Mouse (Mus musculus) left cerebral cortex, postnatal 36 days (tissue): ENCODE results near the gene Fbxw17. TPM values are rescaled to one million over a fixed set of nuclear protein-coding genes. Genes with fewer than 3 reads are reported as not detected.
"Not testable (repeated sequence)": the region's sequence is repeated elsewhere in the genome, so short reads cannot be mapped to it uniquely, and the experiment has no call there.

Experiments
- DNase-seq, 2 experiments: peaks; one replicate each; pipeline ENCODE4 v3.0.0; 2021 to 2022; ENCODE audit warnings: low spot score in 2 of 2, mixed read lengths in 1 of 2
- intact Hi-C: fragments of 180-260 bp; cut with DNase I; formaldehyde crosslinking; loops from one replicate; pipeline ENCODE4 v1.15.1; 2025
- total RNA-seq, 2 experiments: library from RNA; stranded (reverse); gene quantifications; 2 replicates each; pipeline ENCODE4 v1.2.3; 2021

The Fbxw17 gene
- total RNA-seq: 10 to 100 TPM; 12.3 to 15.1 TPM

DNA sequence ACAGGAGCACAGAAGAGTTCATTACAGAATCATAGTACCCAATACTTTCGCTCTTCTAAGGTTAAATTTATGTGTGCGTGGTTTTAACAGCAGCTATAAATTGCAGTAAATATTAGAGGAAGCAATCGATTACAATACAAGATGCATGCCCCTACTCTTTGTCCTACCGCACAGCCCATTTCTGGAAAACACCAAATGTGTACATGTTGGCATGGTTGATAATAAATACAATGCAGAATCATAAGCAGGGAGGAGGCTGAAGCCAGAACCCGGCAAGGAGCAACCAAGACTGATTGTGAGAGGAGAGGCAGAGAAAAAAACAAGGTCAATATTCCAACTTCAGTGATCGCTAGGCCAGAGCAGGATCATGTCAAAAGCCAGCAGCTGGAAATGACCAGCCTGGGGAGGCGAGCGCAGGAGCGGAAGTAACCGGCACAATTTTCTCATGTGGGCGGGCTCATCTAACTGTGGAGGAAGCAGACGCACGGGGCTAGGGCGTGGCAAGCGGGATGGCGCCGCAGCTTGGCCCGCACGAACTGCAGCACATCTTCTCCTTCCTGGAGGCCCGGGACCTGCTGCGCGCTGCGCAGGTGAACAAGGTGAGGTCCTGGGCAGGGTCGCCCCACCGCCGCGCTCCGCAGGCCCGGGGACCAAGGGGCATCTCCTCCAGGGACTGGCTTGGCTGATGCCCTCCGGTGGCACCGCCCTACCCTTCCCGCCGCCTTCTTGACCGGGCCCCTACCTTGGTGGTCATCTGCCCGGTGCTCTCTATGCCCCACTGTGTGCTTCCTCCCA lies at the start of gene Fbxw17:
TSS of gene Fbxw17 (plus strand) at position 476 of the 795 bp plus-strand sequence.
- peak; percentile 80 to 82 for DNase-seq
- intact Hi-C loops: no loop called here

DNA sequence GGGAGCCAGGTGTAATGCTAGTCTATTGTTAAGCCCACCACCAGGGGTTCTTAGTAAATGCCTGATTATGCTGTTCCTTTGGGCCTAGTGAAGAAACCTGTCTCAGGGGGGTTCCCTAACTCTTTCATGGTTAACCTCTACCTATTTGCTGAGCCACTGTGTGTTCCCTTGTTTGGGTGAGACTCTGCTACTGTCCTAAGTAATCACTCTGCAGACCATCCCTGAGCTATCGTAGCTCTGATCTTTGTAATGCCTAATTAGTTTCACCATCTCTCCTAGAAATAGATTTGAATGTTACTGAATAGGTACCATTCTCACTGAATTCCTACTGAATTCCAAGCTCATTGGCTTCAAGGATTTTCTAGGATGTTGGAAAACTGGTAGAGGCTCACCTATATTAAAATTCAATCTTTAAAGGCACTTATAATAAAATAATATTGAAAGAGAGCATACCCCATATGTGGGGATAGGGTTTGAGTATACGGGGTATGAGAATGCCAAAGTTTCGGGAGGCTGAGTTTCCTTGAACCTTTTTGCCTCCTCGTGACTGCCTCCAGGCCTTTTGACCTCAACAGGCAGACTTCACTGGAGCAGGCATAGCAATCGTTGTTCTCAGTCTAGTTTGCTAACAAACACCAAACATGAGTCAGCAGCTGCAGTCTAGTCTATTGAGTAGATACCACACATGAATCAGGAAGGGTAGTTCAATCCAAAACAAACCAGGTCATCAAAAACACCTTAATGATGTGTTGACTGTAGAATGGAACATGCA lies 44.5 kb upstream of the Fbxw17 start:
- intact Hi-C loops: not testable (repeated sequence)

DNA sequence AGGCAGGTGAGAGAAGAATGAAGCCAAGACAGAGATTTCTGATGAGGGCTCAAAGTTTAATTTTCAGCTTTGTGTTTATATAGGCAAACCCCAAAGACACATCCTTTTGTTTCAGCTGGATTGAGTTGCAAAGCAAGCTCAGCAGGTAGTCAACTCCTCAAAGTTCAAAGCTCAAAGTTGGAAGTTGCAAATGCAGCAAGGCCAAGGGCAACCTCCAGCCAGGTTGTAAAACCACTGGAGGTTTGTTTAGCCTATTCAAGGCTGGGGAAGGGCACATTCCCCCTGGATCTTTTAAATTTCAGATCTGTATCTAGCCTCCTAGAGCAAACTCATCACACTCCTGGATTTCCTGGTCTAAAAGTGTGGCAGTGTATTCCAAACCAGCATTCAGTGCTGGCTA lies 28.5 kb upstream of the Fbxw17 start:
- DNase-seq, intact Hi-C loops: not testable (repeated sequence)

More for the DNA sequence above, 44.5 kb upstream of the Fbxw17 start:
- DNase-seq: not testable (repeated sequence)

DNA sequence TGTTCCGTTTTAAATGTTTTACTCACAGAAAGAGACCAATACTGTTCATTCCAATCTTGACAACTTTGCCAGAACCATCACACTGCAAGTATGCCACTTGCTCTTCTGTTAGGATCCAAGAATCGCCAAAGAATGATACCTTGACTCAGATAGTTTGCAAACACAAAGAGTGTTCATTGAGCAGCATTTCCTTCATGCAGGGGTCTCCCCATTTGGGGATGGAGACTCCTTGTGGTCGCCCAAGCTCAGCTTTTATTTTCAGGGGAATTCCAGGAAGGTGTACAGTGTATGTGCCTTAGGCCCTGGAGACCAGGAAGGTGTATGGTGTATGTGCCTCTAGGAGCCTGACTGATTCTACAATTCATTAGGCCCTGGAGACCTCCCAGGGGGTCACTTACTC lies 757 bp downstream of the Fbxw17 start:
- intact Hi-C loops: no loop called here

DNA sequence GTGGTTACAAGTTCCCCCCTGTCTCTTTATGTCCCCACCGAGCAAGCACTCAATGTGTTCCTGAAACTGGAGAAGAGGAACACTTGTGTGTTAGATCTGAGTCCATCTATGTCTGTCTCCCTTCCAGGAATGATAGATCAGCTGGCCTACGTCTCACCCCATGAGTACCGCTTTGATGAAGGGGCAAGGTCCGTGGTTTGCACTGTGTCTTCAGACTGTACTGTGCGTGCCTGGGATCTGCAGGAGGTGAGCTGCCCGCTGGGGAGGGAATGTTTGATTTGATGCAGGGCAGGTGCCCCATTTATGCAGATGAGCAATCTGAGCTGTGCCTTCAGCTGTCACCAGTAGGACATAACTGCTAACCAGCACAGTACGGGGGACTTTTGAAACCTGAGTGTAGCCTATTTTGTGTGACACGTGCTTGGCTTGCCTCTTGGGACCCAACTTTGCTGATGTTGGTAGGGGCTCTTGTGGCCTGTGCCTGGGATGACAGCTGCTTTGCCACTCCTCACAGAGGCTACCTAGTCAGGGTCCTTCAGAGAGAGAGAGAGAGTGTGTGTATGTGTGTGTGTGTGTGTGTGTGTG lies 6.1 kb downstream of the Fbxw17 start:
- intact Hi-C loops: no loop called here
- DNase-seq: no peak

More for the DNA sequence above, 757 bp downstream of the Fbxw17 start:
- DNase-seq: no peak

DNA sequence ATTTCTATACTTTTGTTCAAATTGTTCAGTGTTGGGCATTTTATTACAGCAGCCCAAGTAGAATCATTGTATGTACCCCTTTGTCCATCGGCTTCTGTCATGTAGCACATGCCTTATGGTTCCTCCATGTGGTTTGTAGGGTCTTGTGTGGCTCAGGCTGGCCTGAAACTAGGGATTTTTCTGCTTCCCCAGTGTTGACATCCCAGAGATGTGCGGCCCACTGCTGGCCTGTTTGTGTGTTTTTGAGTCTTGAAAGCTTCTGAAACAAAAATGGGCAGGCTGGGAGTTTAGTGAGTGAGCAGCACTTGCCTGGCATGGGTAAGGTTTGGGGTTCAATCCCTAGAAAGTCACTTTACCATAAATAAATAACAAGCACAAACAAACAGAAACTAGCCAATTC lies 6.9 kb downstream of the Fbxw17 start:
- intact Hi-C loops: no loop called here
- no peak for DNase-seq

DNA sequence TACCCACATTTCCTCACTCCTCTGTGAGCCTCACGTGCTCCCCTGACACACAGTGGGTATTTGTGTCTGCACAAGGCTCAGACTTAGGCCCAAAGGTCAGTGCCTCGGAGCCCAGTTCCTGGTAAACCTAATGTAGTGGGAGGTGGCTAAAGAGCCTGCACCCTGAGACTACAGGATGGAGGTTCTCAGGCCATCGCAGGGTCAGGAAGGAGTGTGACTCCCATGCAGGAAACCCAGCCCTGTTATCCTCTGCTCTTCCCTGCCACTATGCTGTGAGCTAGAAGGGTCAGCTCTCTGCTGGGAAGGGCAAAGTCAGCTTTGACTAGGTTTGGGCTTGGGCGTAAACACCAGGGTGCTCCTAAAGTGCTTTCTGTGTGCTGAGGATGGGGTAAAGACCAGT lies 9.0 kb downstream of the Fbxw17 start:
- no peak for DNase-seq
- intact Hi-C loops: no loop called here

DNA sequence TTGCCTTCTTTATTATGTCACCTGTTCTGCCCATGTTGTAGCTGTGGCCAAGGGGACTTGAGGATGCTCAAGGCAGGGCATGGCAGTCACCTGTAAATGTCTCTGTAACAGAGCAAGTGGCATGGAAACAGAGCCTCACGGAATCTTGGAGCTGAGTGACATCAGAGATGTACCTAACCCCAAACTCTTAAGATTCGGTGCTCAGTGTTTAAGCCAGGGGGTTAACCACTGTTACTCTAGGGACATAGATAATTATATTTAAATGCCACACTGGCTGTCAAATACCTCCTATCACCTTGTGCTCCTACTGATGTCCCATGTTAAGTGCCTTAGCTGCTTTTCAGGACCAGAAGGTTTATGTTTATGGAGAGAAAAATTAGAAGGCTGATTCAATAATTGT lies 26.1 kb downstream of the Fbxw17 start, which contains the start of gene Gm47429:
TSS of gene Gm47429 (minus strand) at position 101 of the 400 bp plus-strand sequence.
- intact Hi-C loops: no loop called here
- no peak for DNase-seq

DNA sequence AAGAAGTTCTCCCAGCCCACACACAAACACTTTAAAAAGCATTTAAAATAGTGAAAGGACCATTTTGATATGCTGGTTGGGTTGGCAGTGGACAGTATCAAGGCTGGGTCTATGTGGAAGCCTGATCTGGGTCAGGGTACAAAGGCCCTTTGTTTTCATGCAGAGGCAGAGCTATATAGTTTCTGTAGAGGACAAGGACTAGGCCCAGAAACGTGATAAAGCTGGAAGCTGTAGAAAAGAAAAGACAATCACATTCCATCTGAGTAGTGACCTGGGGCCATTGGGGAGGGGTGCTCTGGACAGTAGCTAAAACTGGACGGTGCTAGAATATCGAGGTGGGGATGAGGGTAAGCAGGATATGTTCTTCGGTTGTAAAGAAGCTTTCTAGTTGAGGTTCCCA lies 27.6 kb downstream of the Fbxw17 start:
- intact Hi-C loops: no loop called here
- no peak for DNase-seq

DNA sequence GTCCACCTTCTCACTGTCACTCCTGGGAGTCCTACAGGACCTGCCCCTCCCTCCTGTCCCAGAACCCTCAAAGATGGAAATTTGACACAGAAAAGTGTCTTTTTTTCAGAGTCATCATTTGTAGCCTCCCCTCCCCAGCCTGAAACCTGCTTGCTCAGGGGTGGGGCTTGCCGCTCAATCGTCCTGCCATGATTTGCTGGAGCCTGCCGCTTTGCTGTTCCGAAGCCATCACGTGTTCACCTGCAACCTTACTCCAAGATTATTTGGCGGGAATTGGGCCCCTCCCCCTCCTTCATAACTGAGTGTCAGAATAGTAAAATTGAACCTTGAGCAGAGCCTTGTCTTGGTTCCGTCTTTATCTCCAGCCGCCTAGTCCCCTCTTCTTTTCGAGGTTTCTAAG lies 34.6 kb downstream of the Fbxw17 start:
- intact Hi-C loops, DNase-seq: not testable (repeated sequence)

DNA sequence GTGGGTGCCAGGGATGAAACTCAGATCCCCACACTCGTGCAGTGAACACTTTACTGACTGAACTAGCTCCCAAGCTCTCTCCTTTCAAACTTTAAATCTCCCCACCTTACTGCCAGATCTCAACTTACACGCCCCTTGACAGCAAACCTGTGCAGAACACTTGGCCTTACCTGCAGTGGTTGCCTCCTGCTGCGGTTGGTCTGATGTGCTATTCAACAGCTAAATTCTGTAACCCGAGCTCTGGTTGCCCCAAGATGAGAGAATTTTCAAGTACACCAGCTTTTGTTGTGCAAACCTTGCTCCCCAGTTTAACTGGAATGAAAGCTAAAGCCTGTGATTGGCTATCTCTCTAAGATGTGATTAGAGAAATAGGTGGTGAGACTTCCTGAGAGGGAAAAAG lies 35.8 kb downstream of the Fbxw17 start:
- DNase-seq: no peak
- intact Hi-C loops: no loop called here

DNA sequence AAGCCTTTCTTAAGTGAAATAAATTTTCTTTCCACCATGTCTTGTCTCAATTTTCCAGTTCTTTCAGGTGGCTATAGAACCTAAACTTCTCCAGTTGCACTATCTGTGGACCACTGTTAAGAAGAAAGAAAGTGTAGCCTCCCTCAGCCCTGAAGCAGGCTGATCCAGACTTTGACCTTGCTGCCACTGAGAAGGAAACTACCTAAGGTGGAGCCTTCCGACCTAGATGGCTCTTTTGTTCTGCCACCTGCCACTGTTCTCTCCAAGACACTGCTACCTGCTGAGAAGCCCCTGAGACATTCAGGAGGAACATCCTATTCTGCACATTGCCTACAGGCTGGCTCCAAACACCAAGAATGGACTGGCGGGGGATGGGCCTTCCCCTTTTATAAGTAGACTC lies 42.8 kb downstream of the Fbxw17 start:
- DNase-seq, intact Hi-C loops: not testable (repeated sequence)

DNA sequence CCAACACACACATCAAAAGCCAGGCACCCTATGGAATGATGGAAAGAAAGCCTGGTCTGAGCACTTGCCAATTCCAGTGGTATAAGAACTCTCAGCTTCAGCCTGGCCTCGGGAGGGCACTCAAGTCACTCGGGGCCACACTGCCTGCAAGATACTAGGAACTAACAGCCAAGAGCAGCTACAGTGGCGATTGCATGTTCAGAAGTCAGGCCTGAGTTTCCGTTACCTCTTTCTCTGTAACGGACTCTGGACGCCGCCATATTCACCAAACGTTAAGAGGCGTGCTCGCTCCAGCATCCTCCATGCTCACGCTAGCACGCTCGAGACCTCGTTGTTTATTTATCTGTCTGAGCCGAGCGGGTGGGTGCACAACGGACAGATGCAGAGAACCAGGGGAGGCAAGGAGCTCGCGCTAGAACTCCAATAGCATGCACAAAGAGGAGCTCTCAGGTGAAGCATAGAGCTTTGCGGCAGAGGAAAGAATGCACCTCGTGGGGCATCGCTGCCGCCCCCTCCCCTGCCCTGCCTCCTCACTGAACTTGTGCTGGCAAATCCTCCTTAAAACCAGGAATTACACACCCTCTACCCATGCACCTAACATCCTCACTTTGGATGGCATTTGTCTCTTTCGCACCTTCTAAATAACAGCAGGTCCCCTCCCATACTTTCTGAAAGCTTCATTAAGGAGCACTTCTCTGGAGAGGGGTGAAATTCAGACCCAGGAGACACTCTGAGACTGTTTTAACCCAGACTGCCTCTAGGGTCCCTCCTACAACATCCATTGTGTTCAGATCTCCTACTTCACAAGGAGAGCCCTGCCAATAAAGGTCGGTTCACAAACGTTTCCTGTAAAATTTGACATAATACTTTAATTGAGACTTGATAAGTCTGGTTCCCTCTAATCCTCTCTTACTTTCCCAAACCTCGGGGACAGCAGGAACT lies 47.2 kb downstream of the Fbxw17 start:
- intact Hi-C loops: no loop called here

DNA sequence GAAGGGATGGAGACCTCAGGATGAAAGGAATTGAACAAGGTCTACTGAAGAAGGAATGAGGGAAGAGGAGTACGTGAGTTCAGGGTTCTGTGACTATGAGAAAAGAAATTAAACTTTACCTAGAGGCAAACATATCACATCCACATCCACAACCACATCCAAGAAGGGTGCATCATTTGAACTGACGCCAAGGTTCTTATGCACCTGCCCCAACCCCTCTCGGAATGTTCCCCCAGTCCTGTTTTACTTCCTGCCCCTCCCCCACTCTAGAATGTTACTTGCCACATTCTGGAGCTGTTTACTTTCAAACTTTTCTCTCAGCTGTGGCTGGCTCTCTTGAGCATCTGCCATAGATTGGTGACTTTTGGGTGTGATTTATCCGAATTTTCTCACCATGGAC lies 49.3 kb downstream of the Fbxw17 start, which contains the start of gene Nutm2:
TSS of gene Nutm2 (plus strand) at position 301 of the 400 bp plus-strand sequence.
- DNase-seq: no peak
- intact Hi-C loops: no loop called here

More for the DNA sequence above, 47.2 kb downstream of the Fbxw17 start:
- no peak for DNase-seq

Other genes with a start within 250 kb of the Fbxw17 start
- not detected for gene Gm906, start 167.6 kb upstream of the Fbxw17 start, total RNA-seq
- gene Gm47429, start 26.0 kb downstream of the Fbxw17 start, total RNA-seq: not detected
- not detected for gene Nutm2, start 49.4 kb downstream of the Fbxw17 start, total RNA-seq
- gene Gm904, start 225.4 kb downstream of the Fbxw17 start, total RNA-seq: not detected